Mouse (Mus musculus) neural tube, embryonic 12.5 days (tissue): ENCODE data around the gene Sf3a2. TPM values are rescaled to one million over a fixed set of nuclear protein-coding genes. Genes with fewer than 3 reads are reported as not detected.

Experiments
- ATAC-seq: fragments of 200-750 bp; cut with Nextera tagmentation; 2 replicates; pipeline ENCODE4 v1.8.0; 2017; ENCODE audit warnings: low read depth, mild to moderate bottlenecking, moderate TSS enrichment, moderate library complexity; ENCODE audit not compliant: low FRiP score
- H3K27ac ChIP-seq: fragments of 300-500 bp; sonication (generic); 2 replicates; pipeline ENCODE4 v1.5.1; 2016
- H3K27me3 ChIP-seq: fragments of 300-500 bp; sonication (generic); replicated peaks from 2 replicates; pipeline ENCODE4 v1.6.1; 2016; ENCODE audit warnings: mild to moderate bottlenecking
- H3K36me3 ChIP-seq: fragments of 300-500 bp; sonication (generic); 2 replicates; pipeline ENCODE4 v1.6.1; 2016; ENCODE audit warnings: mild to moderate bottlenecking
- H3K4me1 ChIP-seq: fragments of 300-500 bp; sonication (generic); 2 replicates; pipeline ENCODE4 v1.6.1; 2016
- H3K4me2 ChIP-seq: fragments of 300-500 bp; sonication (generic); replicated peaks from 2 replicates; pipeline ENCODE4 v1.6.1; 2016; ENCODE audit warnings: mild to moderate bottlenecking
- H3K4me3 ChIP-seq: fragments of 300-500 bp; sonication (generic); 2 replicates; pipeline ENCODE4 v1.5.1; 2016
- H3K9ac ChIP-seq: fragments of 300-500 bp; sonication (generic); 2 replicates; pipeline ENCODE4 v1.6.1; 2016; ENCODE audit warnings: mild to moderate bottlenecking
- H3K9me3 ChIP-seq: fragments of 300-500 bp; sonication (generic); 2 replicates; pipeline ENCODE4 v1.6.1; 2016; ENCODE audit warnings: mild to moderate bottlenecking
- WGBS: fragments of 180-500 bp; shearing (Covaris S2); methylation state at CpG from one replicate; pipeline ENCODE4 v1.1.7; 2016; 5-methylcytosine and 5-hydroxymethylcytosine counted together
- polyA plus RNA-seq: library from polyadenylated mRNA; unstranded; fragments of >200 nt; fragmentation: Nextera tagmentation; extraction: Ambion mirVana; gene quantifications from 2 replicates; pipeline ENCODE4 v1.2.1, GENCODE M21; 2016

The Sf3a2 gene
- polyA plus RNA-seq, 1 experiment from 2014 or later: 72.4 TPM

GRCm38 (mm10) chr10:80796307-80796848, 1.6 kb upstream of the Sf3a2 start:
- no peak for ATAC-seq
- H3K4me2 ChIP-seq: peak overlapping the region; percentile 86
- peak overlapping the region; percentile 94; the same call in 1 of the 2 replicates for H3K4me3 ChIP-seq
- whole genome bisulfite sequencing: 85% methylated on average over 9 of the region's 9 CpGs
- no peaks in the 10 kb centered on the region for H3K9me3 ChIP-seq
- H3K4me1 ChIP-seq: peaks cover 40% of the 10 kb centered on the region
- H3K27ac ChIP-seq: no peak overlapping the region
- H3K27me3 ChIP-seq: no peaks in the 10 kb centered on the region
- H3K36me3 ChIP-seq: peaks cover 59% of the 10 kb centered on the region
- H3K9ac ChIP-seq: peak overlapping the region; percentile 95

GRCm38 (mm10) chr10:80797186-80798149, 530 bp upstream of the Sf3a2 start:
- H3K9ac ChIP-seq: peak overlapping the region; percentile 95
- H3K27ac ChIP-seq: peak overlapping the region; percentile 92
- no peaks in the 10 kb centered on the region for H3K9me3 ChIP-seq
- H3K4me2 ChIP-seq: peak overlapping the region; percentile 86
- peaks cover 40% of the 10 kb centered on the region for H3K4me1 ChIP-seq
- H3K27me3 ChIP-seq: no peaks in the 10 kb centered on the region
- peak overlapping the region; percentile 94 for H3K4me3 ChIP-seq
- ATAC-seq: peak; percentile 72
- H3K36me3 ChIP-seq: peaks cover 59% of the 10 kb centered on the region
- 3% methylated on average over 57 of the region's 59 CpGs for WGBS

DNA sequence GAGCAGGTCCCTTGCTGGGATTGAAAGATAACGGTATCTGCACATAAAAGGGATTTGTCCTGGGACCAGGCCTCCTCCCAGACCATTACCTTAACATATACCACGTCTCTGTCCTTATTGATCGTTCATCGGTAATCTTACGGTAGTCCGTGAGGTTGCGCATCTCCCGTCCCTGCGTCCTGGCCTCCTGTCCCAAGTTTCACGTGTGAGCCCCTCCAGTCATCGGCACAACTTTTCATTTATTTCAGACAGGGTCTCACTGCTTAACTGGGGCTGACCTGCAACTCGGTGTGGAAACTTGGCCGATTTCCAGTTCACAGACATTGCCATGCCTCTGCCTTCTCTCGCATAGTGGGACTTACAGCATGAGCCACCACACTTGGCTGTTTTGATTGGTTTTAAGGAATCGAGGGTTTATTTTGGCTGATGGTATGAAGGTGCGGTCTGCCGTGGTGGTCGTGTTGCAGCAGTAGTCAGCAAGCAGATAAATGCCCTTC, 1.1 kb downstream of the Sf3a2 start:
- Histone ChIP-seq H3K27me3 (no peaks in the 10 kb centered on the region), H3K4me3 (peak overlapping the region; percentile 94), H3K9ac (peak overlapping the region; percentile 95), H3K9me3 (no peaks in the 10 kb centered on the region), H3K4me1 (peaks cover 40% of the 10 kb centered on the region), H3K27ac (peak overlapping the region; percentile 92), H3K4me2 (peak overlapping the region; percentile 86), H3K36me3 (peaks cover 59% of the 10 kb centered on the region)
- 3% methylated on average over 18 of the region's 18 CpGs for WGBS
- ATAC-seq: no peak

DNA sequence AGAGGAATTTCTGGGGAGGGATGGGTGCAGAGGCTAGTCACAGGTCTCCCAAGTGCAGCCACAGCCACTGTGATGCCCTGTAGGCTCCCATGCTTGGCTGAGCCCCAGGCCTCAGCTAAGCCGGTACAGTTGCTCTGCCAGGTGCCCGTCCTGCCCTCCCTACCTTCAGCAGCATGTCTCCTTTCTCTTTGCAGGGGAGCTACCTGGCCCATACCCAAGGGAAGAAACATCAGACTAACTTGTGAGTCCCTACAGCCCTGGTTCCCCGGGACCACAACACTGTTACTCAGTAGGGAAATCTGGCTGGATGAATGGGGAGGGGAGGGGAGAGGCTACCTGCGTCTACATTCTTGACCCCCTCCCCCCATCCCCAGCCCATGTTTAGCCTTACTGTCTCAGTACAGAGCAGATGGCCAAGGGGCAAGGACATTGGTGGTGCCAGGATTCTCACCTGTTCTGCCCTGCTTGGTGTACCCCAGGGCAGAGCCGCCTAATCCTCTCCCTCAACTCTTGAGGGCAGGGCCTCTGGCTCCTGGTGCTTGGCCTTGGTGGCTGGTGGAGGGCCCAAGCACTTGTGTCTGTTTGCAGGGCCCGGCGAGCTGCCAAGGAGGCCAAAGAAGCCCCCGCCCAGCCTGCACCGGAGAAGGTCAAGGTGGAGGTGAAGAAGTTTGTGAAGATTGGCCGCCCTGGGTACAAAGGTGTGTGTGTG, 4.4 kb downstream of the Sf3a2 start:
- peaks cover 15% of the 10 kb centered on the region for H3K27me3 ChIP-seq
- peaks cover 50% of the 10 kb centered on the region for H3K36me3 ChIP-seq
- 92% methylated on average over 10 of the region's 10 CpGs for WGBS
- H3K27ac ChIP-seq: no peak overlapping the region
- ATAC-seq: no peak
- H3K9me3 ChIP-seq: no peaks in the 10 kb centered on the region
- H3K9ac ChIP-seq: no peak overlapping the region
- no peak overlapping the region for H3K4me2 ChIP-seq
- peaks cover 37% of the 10 kb centered on the region for H3K4me1 ChIP-seq
- no peak overlapping the region for H3K4me3 ChIP-seq

DNA sequence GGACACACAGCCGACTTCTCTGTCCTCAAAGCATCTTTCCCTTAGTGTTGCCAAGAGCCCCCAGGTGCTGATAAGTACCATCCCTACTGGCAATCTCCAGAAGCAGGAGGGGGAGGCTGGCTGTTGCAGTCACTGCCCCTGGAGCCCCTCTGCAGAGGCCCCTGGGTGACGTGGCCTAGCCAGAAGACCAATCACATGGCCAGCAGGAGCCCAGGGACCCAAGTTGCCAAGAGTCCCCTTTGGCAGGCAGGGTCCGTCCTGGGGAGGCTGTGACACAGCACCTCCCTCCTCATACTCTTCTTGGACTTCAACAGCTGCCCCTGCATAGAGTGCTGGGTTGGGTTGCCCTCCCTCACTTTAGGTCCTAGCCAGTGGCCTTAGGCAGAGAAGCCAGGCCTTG, 5.0 kb downstream of the Sf3a2 start:
- Histone ChIP-seq H3K4me1 (peaks cover 41% of the 10 kb centered on the region), H3K27ac (no peak overlapping the region), H3K9ac (no peak overlapping the region), H3K36me3 (peaks cover 50% of the 10 kb centered on the region), H3K4me3 (no peak overlapping the region), H3K4me2 (no peak overlapping the region), H3K9me3 (no peaks in the 10 kb centered on the region), H3K27me3 (peaks cover 15% of the 10 kb centered on the region)
- no peak for ATAC-seq
- WGBS: 94% methylated on average over 3 of the region's 3 CpGs

DNA sequence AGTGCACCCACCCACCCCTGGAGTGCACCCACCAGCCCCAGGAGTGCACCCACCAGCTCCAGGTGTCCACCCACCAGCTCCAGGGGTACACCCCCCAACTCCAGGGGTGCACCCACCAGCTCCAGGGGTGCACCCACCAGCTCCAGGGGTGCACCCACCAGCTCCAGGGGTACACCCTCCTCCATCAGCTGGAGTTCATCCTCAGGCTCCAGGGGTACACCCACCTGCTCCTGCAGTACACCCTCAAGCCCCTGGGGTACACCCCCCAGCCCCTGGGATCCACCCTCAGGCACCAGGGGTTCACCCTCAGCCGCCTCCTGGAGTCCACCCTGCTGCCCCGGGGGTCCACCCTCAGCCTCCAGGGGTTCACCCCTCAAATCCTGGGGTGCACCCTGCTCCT, 6.3 kb downstream of the Sf3a2 start:
- no peak for ATAC-seq
- Histone ChIP-seq H3K27me3 (peaks cover 28% of the 10 kb centered on the region), H3K4me2 (no peak overlapping the region), H3K9ac (no peak overlapping the region), H3K4me1 (peaks cover 51% of the 10 kb centered on the region), H3K4me3 (no peak overlapping the region), H3K27ac (no peak overlapping the region), H3K36me3 (peaks cover 50% of the 10 kb centered on the region), H3K9me3 (no peaks in the 10 kb centered on the region)
- 92% methylated on average over 2 of the region's 2 CpGs for WGBS

DNA sequence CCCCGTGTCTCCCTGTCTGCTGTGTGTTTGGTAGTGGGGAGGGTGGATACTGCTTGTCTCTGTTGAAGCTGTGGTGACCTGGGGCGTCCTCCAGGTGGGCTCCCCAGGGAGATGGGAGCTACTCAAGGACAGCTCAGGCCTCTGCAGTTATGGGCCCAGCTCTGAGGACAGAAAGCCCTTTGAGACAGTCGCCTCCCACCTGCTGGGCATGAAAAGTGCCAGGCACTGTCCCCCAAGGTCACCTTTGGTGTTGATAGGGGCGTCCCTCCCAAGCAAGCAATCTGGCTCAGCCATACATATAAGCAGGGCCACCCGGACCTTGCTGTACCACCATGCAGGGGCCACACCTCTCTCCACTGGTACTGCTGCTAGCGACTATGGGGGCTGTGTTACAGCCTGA, 6.9 kb downstream of the Sf3a2 start, which contains the start of gene Amh:
Amh (plus strand) TSS at position 328 of the 400 bp plus-strand sequence.
- peaks cover 46% of the 10 kb centered on the region for H3K4me1 ChIP-seq
- no peak within 1 kb of the TSS for H3K9ac ChIP-seq
- no peak for ATAC-seq
- 65% methylated on average over 6 of the region's 6 CpGs for WGBS
- no peak within 1 kb of the TSS for H3K4me3 ChIP-seq
- peak within 1 kb of the TSS; percentile 99; the same call in 1 of the 2 replicates for H3K4me2 ChIP-seq
- peaks cover 31% of the 10 kb centered on the region for H3K27me3 ChIP-seq
- H3K27ac ChIP-seq: no peak within 1 kb of the TSS
- peaks cover 50% of the 10 kb centered on the region for H3K36me3 ChIP-seq
- H3K9me3 ChIP-seq: no peaks in the 10 kb centered on the region

DNA sequence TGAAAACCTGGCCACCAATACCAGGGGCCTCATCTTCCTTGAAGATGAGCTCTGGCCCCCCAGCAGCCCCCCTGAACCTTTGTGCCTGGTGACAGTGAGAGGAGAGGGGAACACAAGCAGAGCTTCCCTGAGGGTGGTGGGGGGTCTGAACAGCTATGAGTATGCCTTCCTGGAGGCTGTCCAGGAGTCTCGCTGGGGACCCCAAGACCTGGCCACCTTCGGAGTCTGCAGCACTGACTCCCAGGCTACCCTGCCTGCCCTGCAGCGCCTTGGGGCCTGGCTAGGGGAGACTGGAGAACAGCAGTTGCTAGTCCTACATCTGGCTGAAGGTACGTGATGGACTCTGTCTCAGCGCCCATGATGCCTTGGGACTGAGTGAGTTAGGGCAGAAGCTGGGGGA, 7.3 kb downstream of the Sf3a2 start:
- H3K9ac ChIP-seq: no peak overlapping the region
- H3K4me2 ChIP-seq: no peak overlapping the region
- H3K4me1 ChIP-seq: peaks cover 47% of the 10 kb centered on the region
- no peak for ATAC-seq
- H3K27me3 ChIP-seq: peaks cover 35% of the 10 kb centered on the region
- no peaks in the 10 kb centered on the region for H3K9me3 ChIP-seq
- H3K36me3 ChIP-seq: peaks cover 50% of the 10 kb centered on the region
- H3K27ac ChIP-seq: no peak overlapping the region
- H3K4me3 ChIP-seq: no peak overlapping the region
- 70% methylated on average over 5 of the region's 5 CpGs for WGBS

GRCm38 (mm10) chr10:80805925-80806324, 7.9 kb downstream of the Sf3a2 start:
- H3K9ac ChIP-seq: no peak overlapping the region
- no peaks in the 10 kb centered on the region for H3K9me3 ChIP-seq
- peak overlapping the region; percentile 99; the same call in 1 of the 2 replicates for H3K4me2 ChIP-seq
- WGBS: 13% methylated on average over 3 of the region's 3 CpGs
- H3K36me3 ChIP-seq: peaks cover 46% of the 10 kb centered on the region
- peaks cover 43% of the 10 kb centered on the region for H3K4me1 ChIP-seq
- H3K4me3 ChIP-seq: no peak overlapping the region
- ATAC-seq: no peak
- H3K27ac ChIP-seq: no peak overlapping the region
- H3K27me3 ChIP-seq: peaks cover 39% of the 10 kb centered on the region

DNA sequence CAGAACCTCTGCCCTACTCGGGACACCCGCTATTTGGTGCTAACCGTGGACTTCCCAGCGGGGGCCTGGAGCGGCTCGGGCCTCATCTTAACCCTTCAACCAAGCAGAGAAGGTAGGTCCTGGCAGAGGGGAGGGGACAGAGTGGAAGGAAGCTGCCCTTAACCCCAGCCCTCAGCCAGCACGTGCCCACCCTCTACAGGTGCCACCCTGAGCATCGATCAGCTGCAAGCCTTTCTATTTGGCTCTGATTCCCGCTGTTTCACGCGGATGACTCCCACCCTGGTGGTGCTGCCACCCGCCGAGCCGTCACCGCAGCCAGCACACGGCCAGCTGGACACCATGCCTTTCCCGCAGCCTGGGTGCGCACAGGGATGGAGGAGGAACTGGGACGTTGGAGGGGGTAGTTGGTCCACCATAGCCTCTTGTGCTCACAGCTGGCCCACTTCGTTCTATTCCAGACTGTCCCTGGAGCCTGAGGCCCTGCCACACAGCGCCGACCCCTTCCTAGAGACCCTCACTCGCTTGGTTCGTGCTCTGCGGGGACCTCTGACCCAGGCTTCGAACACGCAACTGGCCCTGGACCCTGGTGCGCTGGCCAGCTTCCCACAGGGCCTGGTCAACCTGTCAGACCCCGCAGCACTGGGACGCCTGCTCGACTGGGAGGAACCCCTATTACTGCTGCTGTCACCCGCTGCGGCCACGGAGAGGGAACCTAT, 8.5 kb downstream of the Sf3a2 start:
- peaks cover 40% of the 10 kb centered on the region for H3K36me3 ChIP-seq
- peaks cover 41% of the 10 kb centered on the region for H3K4me1 ChIP-seq
- peak overlapping the region; percentile 71 for H3K9ac ChIP-seq
- H3K4me2 ChIP-seq: peak overlapping the region; percentile 99
- no peak for ATAC-seq
- H3K27me3 ChIP-seq: peaks cover 39% of the 10 kb centered on the region
- no peaks in the 10 kb centered on the region for H3K9me3 ChIP-seq
- 40% methylated on average over 34 of the region's 34 CpGs for WGBS
- peak overlapping the region; percentile 75; the same call in 1 of the 2 replicates for H3K27ac ChIP-seq
- H3K4me3 ChIP-seq: peak overlapping the region; percentile 48

DNA sequence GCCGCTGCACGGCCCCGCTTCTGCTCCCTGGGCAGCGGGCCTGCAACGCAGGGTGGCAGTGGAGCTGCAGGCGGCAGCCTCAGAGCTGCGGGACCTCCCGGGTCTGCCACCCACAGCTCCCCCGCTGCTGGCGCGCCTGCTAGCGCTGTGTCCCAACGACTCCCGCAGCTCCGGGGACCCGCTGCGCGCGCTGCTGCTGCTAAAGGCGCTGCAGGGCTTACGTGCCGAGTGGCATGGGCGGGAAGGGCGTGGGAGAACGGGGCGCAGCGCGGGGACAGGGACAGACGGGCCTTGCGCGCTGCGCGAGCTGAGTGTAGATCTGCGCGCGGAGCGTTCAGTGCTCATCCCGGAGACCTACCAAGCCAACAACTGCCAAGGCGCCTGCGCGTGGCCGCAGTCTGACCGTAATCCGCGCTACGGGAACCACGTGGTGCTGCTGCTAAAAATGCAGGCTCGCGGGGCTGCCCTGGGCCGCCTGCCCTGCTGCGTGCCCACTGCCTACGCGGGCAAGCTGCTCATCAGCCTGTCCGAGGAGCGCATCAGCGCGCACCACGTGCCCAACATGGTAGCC, 9.1 kb downstream of the Sf3a2 start:
- Histone ChIP-seq H3K27me3 (peaks cover 39% of the 10 kb centered on the region), H3K36me3 (peaks cover 34% of the 10 kb centered on the region), H3K4me2 (peak overlapping the region; percentile 99), H3K4me3 (peak overlapping the region; percentile 48), H3K4me1 (peaks cover 41% of the 10 kb centered on the region), H3K9ac (peak overlapping the region; percentile 71), H3K27ac (peak overlapping the region; percentile 75; the same call in 1 of the 2 replicates), H3K9me3 (no peaks in the 10 kb centered on the region)
- under 1% methylated on average over 58 of the region's 58 CpGs for WGBS
- peak; percentile 76 for ATAC-seq
